Mouse (Mus musculus) midbrain, embryonic 15.5 days (tissue): Measurements from ENCODE around the gene Cacng1. TPM values are rescaled to one million over a fixed set of nuclear protein-coding genes. Genes with fewer than 3 reads are reported as not detected.
A peak's percentile ranks its signal among the peaks of the same experiment; 100 is the strongest.

Source experiments
- ATAC-seq: fragments of 200-750 bp; cut with Nextera tagmentation; replicated peaks from 2 replicates; pipeline ENCODE4 v1.8.0; 2017; ENCODE audit warnings: moderate TSS enrichment
- H3K27ac ChIP-seq: fragments of 300-500 bp; sonication (generic); 2 replicates; pipeline ENCODE4 v1.5.1; 2015; ENCODE audit warnings: mild to moderate bottlenecking, inconsistent platforms
- H3K27me3 ChIP-seq: fragments of 300-500 bp; sonication (generic); replicated peaks from 2 replicates; pipeline ENCODE4 v1.6.1; 2015; ENCODE audit warnings: inconsistent platforms
- H3K36me3 ChIP-seq: fragments of 300-500 bp; sonication (generic); replicated peaks from 2 replicates; pipeline ENCODE4 v1.6.1; 2015; ENCODE audit warnings: inconsistent platforms
- H3K4me1 ChIP-seq: fragments of 300-500 bp; sonication (generic); 2 replicates; pipeline ENCODE4 v1.6.1; 2015; ENCODE audit warnings: inconsistent platforms
- H3K4me2 ChIP-seq: fragments of 300-500 bp; sonication (generic); 2 replicates; pipeline ENCODE4 v1.6.1; 2015; ENCODE audit warnings: inconsistent platforms, mild to moderate bottlenecking, moderate library complexity
- H3K4me3 ChIP-seq: fragments of 300-500 bp; sonication (generic); 2 replicates; pipeline ENCODE4 v1.5.1; 2015; ENCODE audit warnings: mild to moderate bottlenecking, inconsistent platforms
- H3K9ac ChIP-seq: fragments of 300-500 bp; sonication (generic); 2 replicates; pipeline ENCODE4 v1.6.1; 2015; ENCODE audit warnings: mild to moderate bottlenecking, inconsistent platforms
- H3K9me3 ChIP-seq: fragments of 300-500 bp; sonication (generic); 2 replicates; pipeline ENCODE4 v1.6.1; 2016; ENCODE audit warnings: inconsistent platforms
- WGBS: fragments of 180-500 bp; shearing (Covaris S2); methylation state at CpG from one replicate; pipeline ENCODE4 v1.1.7; 2015; ENCODE audit warnings: mixed read lengths; 5-methylcytosine and 5-hydroxymethylcytosine counted together
- polyA plus RNA-seq: library from polyadenylated mRNA; unstranded; fragments of >200 nt; fragmentation: Nextera tagmentation; extraction: Ambion mirVana; gene quantifications from 2 replicates; pipeline ENCODE4 v1.2.1, GENCODE M21; 2015

The Cacng1 gene
- polyA plus RNA-seq, 1 experiment from 2014 or later = 0.22 TPM

DNA sequence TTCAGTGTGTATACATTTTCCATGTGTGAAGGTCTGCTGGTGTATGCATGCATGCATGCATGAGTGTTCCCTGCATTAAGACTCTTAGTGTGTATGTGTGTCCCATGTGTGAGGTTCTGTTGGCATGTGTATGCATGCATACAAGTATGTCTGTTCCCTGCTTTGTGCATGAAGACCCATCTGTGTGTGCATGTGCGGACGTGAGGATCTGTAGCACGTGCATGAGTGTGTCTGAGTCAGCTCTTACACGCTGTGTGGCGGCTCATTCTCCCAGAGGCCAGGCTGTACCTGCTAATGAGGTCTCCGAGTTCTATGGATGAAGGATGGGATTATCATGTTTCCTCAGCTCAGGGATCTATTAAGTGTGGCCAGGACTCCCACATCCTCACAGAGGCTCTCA is 11.3 kb downstream of the Cacng1 start:
- no peak overlapping the region for H3K4me2 ChIP-seq
- H3K27me3 ChIP-seq = peaks cover 7% of the 10 kb centered on the region; the same call in 1 of the 2 replicates
- H3K9me3 ChIP-seq = no peaks in the 10 kb centered on the region
- 44% methylated on average over 6 of the region's 6 CpGs for WGBS
- H3K4me3 ChIP-seq = no peak overlapping the region
- no peak for ATAC-seq
- no peak overlapping the region for H3K9ac ChIP-seq
- no peak overlapping the region for H3K27ac ChIP-seq
- H3K4me1 ChIP-seq = peaks cover 30% of the 10 kb centered on the region; the same call in 1 of the 2 replicates
- no peaks in the 10 kb centered on the region for H3K36me3 ChIP-seq

DNA sequence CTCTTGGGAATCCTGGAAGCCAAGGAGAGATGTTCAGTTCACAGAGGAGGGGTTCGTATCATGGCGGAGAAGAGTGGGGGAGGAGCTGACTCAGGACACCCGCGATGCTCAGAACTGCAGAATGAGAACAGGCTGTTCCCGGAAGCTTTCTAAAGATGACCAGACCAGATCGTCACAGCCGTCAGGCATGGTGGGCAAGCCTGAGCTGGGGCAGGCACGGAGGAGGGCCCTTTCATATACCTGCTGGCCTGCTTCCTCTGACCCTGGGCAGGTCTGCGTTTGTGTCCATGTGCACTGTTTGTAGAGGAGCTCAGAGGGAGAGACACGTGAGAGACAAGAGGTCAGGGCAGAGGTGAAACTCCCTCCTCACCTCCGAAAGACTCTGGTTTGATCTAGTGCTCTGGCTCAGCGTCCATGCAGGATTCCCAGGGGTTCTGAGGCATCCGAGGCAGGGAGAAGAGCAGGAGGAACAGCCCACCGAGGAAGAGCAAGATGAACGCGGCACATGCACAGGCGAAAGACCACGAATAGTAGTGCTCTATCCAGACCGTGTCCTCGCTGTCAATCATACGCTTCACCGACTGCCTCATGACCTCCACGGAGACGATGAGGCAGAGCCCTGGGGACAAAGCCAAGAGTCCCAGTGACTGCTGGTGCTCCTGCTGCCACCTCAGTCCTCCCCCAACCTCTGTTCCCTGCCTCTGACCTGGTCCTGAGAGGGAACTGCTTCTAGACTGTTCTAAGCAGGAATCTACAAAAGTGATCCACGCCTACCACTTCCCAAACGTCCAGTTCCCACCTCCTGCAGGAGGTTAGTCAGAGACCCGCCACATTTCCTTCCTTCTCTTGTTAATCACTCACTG is 12.8 kb downstream of the Cacng1 start:
- no peak overlapping the region for H3K27ac ChIP-seq
- no peak; the same call in 1 of the 2 replicates for ATAC-seq
- 38% methylated on average over 27 of the region's 27 CpGs for WGBS
- H3K36me3 ChIP-seq = no peaks in the 10 kb centered on the region
- H3K9me3 ChIP-seq = no peaks in the 10 kb centered on the region
- no peak overlapping the region for H3K4me3 ChIP-seq
- peaks cover 30% of the 10 kb centered on the region; the same call in 1 of the 2 replicates for H3K4me1 ChIP-seq
- no peak overlapping the region for H3K9ac ChIP-seq
- peaks cover 7% of the 10 kb centered on the region; the same call in 1 of the 2 replicates for H3K27me3 ChIP-seq
- no peak overlapping the region for H3K4me2 ChIP-seq

DNA sequence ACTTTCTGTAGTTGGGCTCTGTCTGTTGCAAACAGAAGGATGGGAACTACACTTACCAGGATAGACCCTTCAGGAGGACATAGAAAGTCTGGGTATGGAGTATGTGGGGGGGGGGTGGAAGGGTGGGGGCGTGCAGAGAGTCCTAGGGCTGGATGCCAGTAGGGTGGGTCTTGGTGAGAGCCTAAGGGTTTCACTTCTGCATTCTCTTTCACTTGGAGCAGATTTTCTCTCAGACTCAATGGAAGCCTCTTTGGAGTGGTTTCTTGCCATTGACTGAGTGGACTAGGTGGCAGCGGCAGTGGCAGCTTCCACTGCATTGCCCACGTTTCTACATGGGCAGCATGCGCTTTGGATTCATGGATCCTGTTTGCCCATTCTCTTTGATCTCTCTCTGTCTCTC is 16.4 kb downstream of the Cacng1 start:
- no peaks in the 10 kb centered on the region for H3K9me3 ChIP-seq
- H3K4me1 ChIP-seq = peaks cover 13% of the 10 kb centered on the region; the same call in 1 of the 2 replicates
- no peaks in the 10 kb centered on the region for H3K36me3 ChIP-seq
- ATAC-seq = no peak
- WGBS = 91% methylated on average over 4 of the region's 4 CpGs
- no peak overlapping the region for H3K4me2 ChIP-seq
- no peak overlapping the region for H3K4me3 ChIP-seq
- no peak overlapping the region for H3K9ac ChIP-seq
- H3K27me3 ChIP-seq = peaks cover 7% of the 10 kb centered on the region; the same call in 1 of the 2 replicates
- no peak overlapping the region for H3K27ac ChIP-seq

DNA sequence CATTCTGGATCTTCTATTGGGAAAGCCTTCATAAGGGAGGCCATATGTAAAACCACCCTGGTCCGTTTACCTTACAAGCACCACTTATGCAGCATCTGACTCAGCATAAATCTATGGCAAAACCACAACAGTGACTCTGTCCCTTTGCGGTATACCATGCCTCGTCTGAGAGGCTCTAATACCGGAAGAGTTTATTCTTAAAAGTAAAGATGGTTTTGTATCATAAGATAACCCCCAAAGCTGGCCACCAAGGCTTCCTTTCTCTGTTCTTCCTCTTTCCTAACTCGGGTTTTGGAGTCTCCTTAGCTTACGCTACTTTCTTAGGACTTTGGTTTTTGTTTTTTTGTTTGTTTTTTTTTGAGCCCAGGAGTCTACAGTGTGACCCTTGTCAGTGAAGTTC is 23.0 kb downstream of the Cacng1 start:
- 86% methylated on average over 6 of the region's 6 CpGs for WGBS
- ATAC-seq = no peak
- Histone ChIP-seq H3K27me3 (no peaks in the 10 kb centered on the region), H3K36me3 (0 out of 2 replicates have a peak, but pooled peaks cover under 1% of the 10 kb centered on the region), H3K4me2 (no peak overlapping the region), H3K27ac (no peak overlapping the region), H3K9me3 (no peaks in the 10 kb centered on the region), H3K9ac (no peak overlapping the region), H3K4me1 (no peaks in the 10 kb centered on the region), H3K4me3 (no peak overlapping the region)

- no peak for ATAC-seq
- no peaks in the 10 kb centered on the region for H3K27me3 ChIP-seq
- no peak overlapping the region for H3K9ac ChIP-seq
- H3K4me3 ChIP-seq = no peak overlapping the region
- no peaks in the 10 kb centered on the region for H3K4me1 ChIP-seq
- no peak overlapping the region for H3K27ac ChIP-seq
- 59% methylated on average over 8 of the region's 8 CpGs for WGBS
- no peaks in the 10 kb centered on the region for H3K9me3 ChIP-seq
- H3K36me3 ChIP-seq = peaks cover 5% of the 10 kb centered on the region; the same call in 1 of the 2 replicates
- no peak overlapping the region for H3K4me2 ChIP-seq
Observed at GRCm38 (mm10) chr11:107691569-107691968, 24.8 kb downstream of the Cacng1 start.

- peaks cover 12% of the 10 kb centered on the region; the same call in 1 of the 2 replicates for H3K36me3 ChIP-seq
- WGBS = 96% methylated on average over 10 of the region's 10 CpGs
Observed at GRCm38 (mm10) chr11:107688480-107688879, 27.8 kb downstream of the Cacng1 start.

DNA sequence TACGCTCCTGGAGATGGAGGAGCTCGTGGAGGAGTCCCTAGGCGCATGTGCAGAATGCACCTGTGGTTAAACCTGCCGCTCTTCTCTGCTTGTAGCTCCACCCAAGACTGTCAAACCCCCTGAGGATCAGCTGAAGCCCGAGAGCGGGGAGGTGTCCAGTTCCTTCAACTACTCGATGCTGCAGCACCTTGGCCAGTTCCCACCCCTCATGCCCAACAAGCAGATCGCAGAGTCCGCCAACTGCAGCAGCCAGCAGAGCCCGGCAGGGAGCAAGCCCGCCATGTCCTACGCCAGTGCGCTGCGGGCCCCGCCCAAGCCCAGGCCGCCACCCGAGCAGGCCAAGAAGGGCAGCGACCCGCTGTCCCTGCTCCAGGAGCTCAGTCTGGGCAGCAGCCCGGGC is 30.0 kb downstream of the Cacng1 start:
- Histone ChIP-seq H3K9me3 (no peaks in the 10 kb centered on the region), H3K4me2 (no peak overlapping the region), H3K36me3 (peaks cover 12% of the 10 kb centered on the region; the same call in 1 of the 2 replicates), H3K4me1 (peaks cover 23% of the 10 kb centered on the region), H3K27me3 (no peaks in the 10 kb centered on the region), H3K4me3 (no peak overlapping the region), H3K27ac (no peak overlapping the region), H3K9ac (no peak overlapping the region)
- 87% methylated on average over 20 of the region's 20 CpGs for WGBS
- ATAC-seq = no peak

More at GRCm38 (mm10) chr11:107688480-107688879, 27.8 kb downstream of the Cacng1 start:
- H3K4me3 ChIP-seq = no peak overlapping the region
- ATAC-seq = no peak
- H3K4me2 ChIP-seq = no peak overlapping the region
- no peaks in the 10 kb centered on the region for H3K27me3 ChIP-seq
- no peak overlapping the region for H3K9ac ChIP-seq
- no peak overlapping the region for H3K27ac ChIP-seq
- H3K9me3 ChIP-seq = no peaks in the 10 kb centered on the region
- peaks cover 7% of the 10 kb centered on the region for H3K4me1 ChIP-seq

DNA sequence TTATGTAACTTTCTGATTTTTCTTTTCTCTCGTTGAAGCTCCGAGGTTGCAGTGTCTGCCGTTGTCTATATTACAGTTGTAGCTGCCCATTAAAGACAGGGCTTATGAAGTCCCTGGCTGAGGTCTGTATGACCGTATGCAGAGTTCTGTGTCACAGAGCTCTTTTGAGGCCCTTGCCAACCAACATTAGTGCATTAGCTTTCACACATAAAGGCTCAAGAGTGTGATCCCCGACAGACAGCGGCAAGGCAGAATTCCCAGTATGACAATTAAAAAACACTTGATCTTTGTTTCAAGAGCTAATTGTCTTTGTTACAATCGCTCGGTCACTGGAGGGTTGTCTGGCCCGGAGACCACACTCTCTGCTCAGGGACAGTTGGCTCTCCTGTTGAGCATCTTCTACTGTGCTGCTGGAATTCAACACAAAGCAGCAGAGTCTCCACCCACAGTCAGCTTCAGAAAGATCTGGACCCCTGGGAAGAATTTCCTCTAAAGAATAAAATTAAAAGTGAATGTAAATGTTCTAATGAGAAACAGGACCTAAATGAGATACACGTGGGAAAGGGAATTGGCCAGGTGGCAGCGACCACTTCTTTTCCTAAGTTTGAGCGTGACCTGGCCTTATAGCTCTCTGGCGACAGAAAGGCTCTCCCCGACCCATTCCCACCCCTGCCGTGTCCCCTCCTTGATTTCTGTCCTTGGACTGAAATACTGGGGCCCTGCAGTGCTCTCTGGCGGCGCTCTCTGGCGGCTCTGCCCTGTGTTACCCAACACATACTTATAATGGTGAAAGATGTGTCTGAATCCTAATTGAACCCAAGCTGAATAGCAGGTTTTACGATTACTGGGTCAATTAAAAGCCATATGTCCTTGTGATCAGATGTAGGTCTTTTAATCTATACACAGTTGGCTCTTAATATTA is 32.5 kb downstream of the Cacng1 start:
- H3K4me3 ChIP-seq = no peak overlapping the region
- peaks cover 25% of the 10 kb centered on the region for H3K4me1 ChIP-seq
- peaks cover 12% of the 10 kb centered on the region; the same call in 1 of the 2 replicates for H3K36me3 ChIP-seq
- H3K4me2 ChIP-seq = no peak overlapping the region
- H3K9ac ChIP-seq = no peak overlapping the region
- ATAC-seq = no peak
- no peaks in the 10 kb centered on the region for H3K9me3 ChIP-seq
- WGBS = 44% methylated on average over 19 of the region's 19 CpGs
- H3K27ac ChIP-seq = peak overlapping the region; percentile 39
- no peaks in the 10 kb centered on the region for H3K27me3 ChIP-seq

- H3K9me3 ChIP-seq = no peaks in the 10 kb centered on the region
- H3K27me3 ChIP-seq = no peaks in the 10 kb centered on the region
- 24% methylated on average over 9 of the region's 9 CpGs for WGBS
- H3K4me1 ChIP-seq = peaks cover 25% of the 10 kb centered on the region
- H3K36me3 ChIP-seq = peaks cover 8% of the 10 kb centered on the region; the same call in 1 of the 2 replicates
- H3K27ac ChIP-seq = peak overlapping the region; percentile 39
- H3K4me2 ChIP-seq = no peak overlapping the region
- no peak overlapping the region for H3K9ac ChIP-seq
- H3K4me3 ChIP-seq = no peak overlapping the region
- no peak; the same call in 1 of the 2 replicates for ATAC-seq
Observed at GRCm38 (mm10) chr11:107682694-107683355, 33.5 kb downstream of the Cacng1 start.

DNA sequence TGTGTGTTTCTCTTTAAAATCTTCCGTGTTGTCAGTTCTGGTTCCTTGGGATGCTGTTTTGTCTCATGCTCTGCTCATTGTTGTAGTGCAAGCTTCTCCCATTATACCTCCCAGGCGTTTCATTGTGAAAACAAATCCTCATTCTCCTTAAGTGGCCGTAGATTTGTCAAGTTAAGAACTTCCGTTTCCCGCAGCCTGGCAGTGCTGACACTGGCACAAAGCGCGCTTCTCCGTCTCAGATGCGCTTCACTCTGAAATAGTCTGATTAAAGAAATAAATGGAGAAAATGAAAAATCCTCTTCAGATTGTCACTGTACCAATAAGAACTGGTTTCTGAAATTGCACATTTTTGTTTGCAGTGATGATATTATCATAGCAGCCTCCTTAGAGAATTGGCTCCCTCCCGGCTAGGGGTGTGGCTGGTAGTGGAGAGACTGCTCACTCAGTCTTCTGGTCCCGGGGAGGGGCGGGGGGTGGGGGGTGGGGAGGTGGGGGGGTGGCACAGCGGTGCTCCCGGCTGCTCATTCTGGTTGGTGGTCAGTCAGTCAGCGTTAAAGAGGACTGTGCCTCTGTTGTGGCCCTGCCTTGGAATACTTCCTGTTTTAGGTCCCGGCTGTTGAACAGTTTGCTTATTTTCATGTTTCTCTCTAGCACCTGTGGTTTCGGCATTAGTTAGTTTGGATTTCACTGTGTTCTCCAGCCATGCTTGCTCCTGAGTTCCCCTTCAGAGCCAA is 39.9 kb downstream of the Cacng1 start:
- H3K4me3 ChIP-seq = no peak overlapping the region
- peaks cover 15% of the 10 kb centered on the region for H3K4me1 ChIP-seq
- ATAC-seq = 0 out of 2 replicates have a peak, but pooled peaks have one; percentile 20
- H3K27me3 ChIP-seq = no peaks in the 10 kb centered on the region
- no peaks in the 10 kb centered on the region for H3K9me3 ChIP-seq
- H3K4me2 ChIP-seq = peak overlapping the region; percentile 22
- WGBS = 32% methylated on average over 17 of the region's 17 CpGs
- no peak overlapping the region; the same call in 1 of the 2 replicates for H3K27ac ChIP-seq
- peaks cover 8% of the 10 kb centered on the region; the same call in 1 of the 2 replicates for H3K36me3 ChIP-seq
- no peak overlapping the region for H3K9ac ChIP-seq

DNA sequence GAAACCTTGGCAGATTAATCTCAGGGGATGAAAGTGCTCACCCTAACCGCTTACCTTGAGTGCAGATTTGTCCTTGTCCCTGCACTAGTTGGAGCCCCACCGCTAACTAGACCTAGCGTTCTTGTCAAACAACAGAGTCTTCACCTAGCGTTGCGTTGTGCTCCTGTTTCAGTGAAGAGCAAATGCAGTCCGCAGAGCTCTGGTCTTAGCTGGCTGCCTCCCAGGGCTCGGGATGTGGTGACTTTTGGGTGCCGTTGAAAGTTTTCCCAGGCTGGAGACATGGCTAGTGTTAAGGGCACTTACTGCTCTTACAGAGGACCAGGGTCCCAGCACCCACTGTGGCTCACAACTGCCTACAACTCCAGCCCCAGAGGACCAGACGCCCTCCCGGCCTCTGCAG is 41.1 kb downstream of the Cacng1 start:
- no peak overlapping the region for H3K9ac ChIP-seq
- 81% methylated on average over 10 of the region's 10 CpGs for WGBS
- H3K4me1 ChIP-seq = peaks cover 12% of the 10 kb centered on the region
- no peaks in the 10 kb centered on the region for H3K27me3 ChIP-seq
- H3K36me3 ChIP-seq = peaks cover 18% of the 10 kb centered on the region; the same call in 1 of the 2 replicates
- H3K4me3 ChIP-seq = no peak overlapping the region
- no peak for ATAC-seq
- no peak overlapping the region for H3K4me2 ChIP-seq
- H3K27ac ChIP-seq = no peak overlapping the region
- no peaks in the 10 kb centered on the region for H3K9me3 ChIP-seq
